Mouse (Mus musculus): Measurements from ENCODE around the gene Nr5a1. TPM values are rescaled to one million over a fixed set of nuclear protein-coding genes. Genes with fewer than 3 reads are reported as not detected.
A peak's percentile ranks its signal among the peaks of the same experiment; 100 is the strongest.

Gene Nr5a1
- polyA plus RNA-seq, 1 experiment from 2014 or later: 0.21 TPM

- H3K36me3 ChIP-seq (ENCODE audit: control insufficient read depth, insufficient read depth, low read length): no peaks in the 10 kb centered on the region
These were observed 35.4 kb downstream of the Nr5a1 start for GRCm38 (mm10) chr2:38678947-38679346.

GRCm38 (mm10) chr2:38675366-38675969, 38.9 kb downstream of the Nr5a1 start:
- H3K4me2 ChIP-seq (ENCODE audit: low read depth, low read length): no peak overlapping the region
- H3K36me3 ChIP-seq (ENCODE audit: control insufficient read depth, insufficient read depth, low read length): no peaks in the 10 kb centered on the region
- 65% methylated on average over 9 of the region's 9 CpGs for WGBS
- no peak overlapping the region for H3K4me3 ChIP-seq (ENCODE audit: low read depth, low read length)
- H3K9me3 ChIP-seq (ENCODE audit: control insufficient read depth, low read length): no peaks in the 10 kb centered on the region
- ATAC-seq (ENCODE audit: low read depth) (peak; percentile 30; the same call in 1 of the 2 replicates), DNase-seq (ENCODE audit: low spot score) (no peak)
- no peaks in the 10 kb centered on the region for H3K4me1 ChIP-seq (ENCODE audit: control insufficient read depth, insufficient read depth, low read length)
- no peaks in the 10 kb centered on the region; the same call in 1 of the 2 replicates for H3K27me3 ChIP-seq (replicated peaks; ENCODE audit: control insufficient read depth, insufficient read depth, low read length)
- H3K9ac ChIP-seq (ENCODE audit: low read depth, low read length): no peak overlapping the region
- H3K27ac ChIP-seq (replicated peaks; ENCODE audit: low read depth, low read length): no peak overlapping the region

More at GRCm38 (mm10) chr2:38678947-38679346, 35.4 kb downstream of the Nr5a1 start:
- no peak overlapping the region for H3K4me3 ChIP-seq (ENCODE audit: low read depth, low read length)
- H3K27me3 ChIP-seq (replicated peaks; ENCODE audit: control insufficient read depth, insufficient read depth, low read length): no peaks in the 10 kb centered on the region
- H3K9ac ChIP-seq (ENCODE audit: low read depth, low read length): no peak overlapping the region
- no peak overlapping the region for H3K4me2 ChIP-seq (ENCODE audit: low read depth, low read length)
- ATAC-seq (ENCODE audit: low read depth) (no peak), DNase-seq (ENCODE audit: low spot score) (no peak)
- H3K27ac ChIP-seq (replicated peaks; ENCODE audit: low read depth, low read length): no peak overlapping the region
- no peaks in the 10 kb centered on the region for H3K4me1 ChIP-seq (ENCODE audit: control insufficient read depth, insufficient read depth, low read length)
- no peaks in the 10 kb centered on the region for H3K9me3 ChIP-seq (ENCODE audit: control insufficient read depth, low read length)

- DNase-seq (ENCODE audit: low spot score) (no peak), ATAC-seq (ENCODE audit: low read depth) (no peak)
- H3K27me3 ChIP-seq (replicated peaks; ENCODE audit: control insufficient read depth, insufficient read depth, low read length): peaks cover 4% of the 10 kb centered on the region; the same call in 1 of the 2 replicates
- H3K4me1 ChIP-seq (ENCODE audit: control insufficient read depth, insufficient read depth, low read length): no peaks in the 10 kb centered on the region
- H3K4me2 ChIP-seq (ENCODE audit: low read depth, low read length): no peak overlapping the region
- no peak overlapping the region for H3K27ac ChIP-seq (replicated peaks; ENCODE audit: low read depth, low read length)
- 59% methylated on average over 3 of the region's 11 CpGs for WGBS
- no peak overlapping the region for H3K4me3 ChIP-seq (ENCODE audit: low read depth, low read length)
- no peaks in the 10 kb centered on the region for H3K36me3 ChIP-seq (ENCODE audit: control insufficient read depth, insufficient read depth, low read length)
- no peak overlapping the region for H3K9ac ChIP-seq (ENCODE audit: low read depth, low read length)
- H3K9me3 ChIP-seq (ENCODE audit: control insufficient read depth, low read length): no peaks in the 10 kb centered on the region
These were observed 41.8 kb downstream of the Nr5a1 start for GRCm38 (mm10) chr2:38672496-38672895.

- Histone ChIP-seq H3K9me3 (ENCODE audit: control insufficient read depth, low read length) (no peaks in the 10 kb centered on the region), H3K4me1 (ENCODE audit: control insufficient read depth, insufficient read depth, low read length) (no peaks in the 10 kb centered on the region), H3K9ac (ENCODE audit: low read depth, low read length) (no peak overlapping the region), H3K27ac (replicated peaks; ENCODE audit: low read depth, low read length) (no peak overlapping the region), H3K4me3 (ENCODE audit: low read depth, low read length) (0 out of 2 replicates have a peak overlapping the region, but pooled peaks have one; percentile 4), H3K4me2 (ENCODE audit: low read depth, low read length) (peak overlapping the region; percentile 36), H3K36me3 (ENCODE audit: control insufficient read depth, insufficient read depth, low read length) (no peaks in the 10 kb centered on the region), H3K27me3 (replicated peaks; ENCODE audit: control insufficient read depth, insufficient read depth, low read length) (peaks cover 4% of the 10 kb centered on the region; the same call in 1 of the 2 replicates)
- DNase-seq (ENCODE audit: low spot score): peak; percentile 61
- peak; percentile 93 for ATAC-seq (ENCODE audit: low read depth)
- 10% methylated on average over 17 of the region's 17 CpGs for WGBS
These were observed 45.4 kb downstream of the Nr5a1 start for GRCm38 (mm10) chr2:38668802-38669580.

- Histone ChIP-seq H3K4me3 (ENCODE audit: low read depth, low read length) (no peak overlapping the region), H3K4me2 (ENCODE audit: low read depth, low read length) (no peak overlapping the region), H3K4me1 (ENCODE audit: control insufficient read depth, insufficient read depth, low read length) (no peaks in the 10 kb centered on the region), H3K36me3 (ENCODE audit: control insufficient read depth, insufficient read depth, low read length) (no peaks in the 10 kb centered on the region), H3K27me3 (replicated peaks; ENCODE audit: control insufficient read depth, insufficient read depth, low read length) (0 out of 2 replicates have a peak, but pooled peaks cover 4% of the 10 kb centered on the region), H3K9me3 (ENCODE audit: control insufficient read depth, low read length) (no peaks in the 10 kb centered on the region), H3K9ac (ENCODE audit: low read depth, low read length) (no peak overlapping the region), H3K27ac (replicated peaks; ENCODE audit: low read depth, low read length) (no peak overlapping the region)
- WGBS: 3% methylated on average over 1 of the region's 1 CpGs
- DNase-seq (ENCODE audit: low spot score) (no peak), ATAC-seq (ENCODE audit: low read depth) (no peak)
These were observed 52.9 kb downstream of the Nr5a1 start for GRCm38 (mm10) chr2:38661398-38661797.

- Histone ChIP-seq H3K36me3 (ENCODE audit: control insufficient read depth, insufficient read depth, low read length) (no peaks in the 10 kb centered on the region), H3K4me1 (ENCODE audit: control insufficient read depth, insufficient read depth, low read length) (no peaks in the 10 kb centered on the region), H3K4me3 (ENCODE audit: low read depth, low read length) (peak overlapping the region; percentile 39), H3K4me2 (ENCODE audit: low read depth, low read length) (peak overlapping the region; percentile 55), H3K27ac (replicated peaks; ENCODE audit: low read depth, low read length) (no peak overlapping the region), H3K27me3 (replicated peaks; ENCODE audit: control insufficient read depth, insufficient read depth, low read length) (0 out of 2 replicates have a peak, but pooled peaks cover 4% of the 10 kb centered on the region), H3K9me3 (ENCODE audit: control insufficient read depth, low read length) (no peaks in the 10 kb centered on the region), H3K9ac (ENCODE audit: low read depth, low read length) (peak overlapping the region; percentile 56)
- DNase-seq (ENCODE audit: low spot score) (peak; percentile 83), ATAC-seq (ENCODE audit: low read depth) (peak; percentile 97)
- 2% methylated on average over 17 of the region's 25 CpGs for WGBS
These were observed 56.0 kb downstream of the Nr5a1 start for GRCm38 (mm10) chr2:38658338-38658836.

- Histone ChIP-seq H3K9ac (ENCODE audit: low read depth, low read length) (no peak overlapping the region), H3K9me3 (ENCODE audit: control insufficient read depth, low read length) (no peaks in the 10 kb centered on the region), H3K27ac (replicated peaks; ENCODE audit: low read depth, low read length) (no peak overlapping the region), H3K4me3 (ENCODE audit: low read depth, low read length) (no peak overlapping the region), H3K27me3 (replicated peaks; ENCODE audit: control insufficient read depth, insufficient read depth, low read length) (0 out of 2 replicates have a peak, but pooled peaks cover 4% of the 10 kb centered on the region), H3K36me3 (ENCODE audit: control insufficient read depth, insufficient read depth, low read length) (no peaks in the 10 kb centered on the region), H3K4me2 (ENCODE audit: low read depth, low read length) (no peak overlapping the region), H3K4me1 (ENCODE audit: control insufficient read depth, insufficient read depth, low read length) (no peaks in the 10 kb centered on the region)
- WGBS: 79% methylated on average over 2 of the region's 2 CpGs
- no peak for ATAC-seq (ENCODE audit: low read depth)
- no peak for DNase-seq (ENCODE audit: low spot score)
These were observed 60.6 kb downstream of the Nr5a1 start for GRCm38 (mm10) chr2:38653694-38654093.

GRCm38 (mm10) chr2:38653293-38653619, 61.1 kb downstream of the Nr5a1 start:
- DNase-seq (ENCODE audit: low spot score) (no peak), ATAC-seq (ENCODE audit: low read depth) (no peak)
- H3K9ac ChIP-seq (ENCODE audit: low read depth, low read length): no peak overlapping the region
- no peak overlapping the region for H3K27ac ChIP-seq (replicated peaks; ENCODE audit: low read depth, low read length)
- H3K27me3 ChIP-seq (replicated peaks; ENCODE audit: control insufficient read depth, insufficient read depth, low read length): 0 out of 2 replicates have a peak, but pooled peaks cover 4% of the 10 kb centered on the region
- no peak overlapping the region for H3K4me3 ChIP-seq (ENCODE audit: low read depth, low read length)
- no peaks in the 10 kb centered on the region for H3K9me3 ChIP-seq (ENCODE audit: control insufficient read depth, low read length)
- no peak overlapping the region for H3K4me2 ChIP-seq (ENCODE audit: low read depth, low read length)
- no peaks in the 10 kb centered on the region for H3K36me3 ChIP-seq (ENCODE audit: control insufficient read depth, insufficient read depth, low read length)
- 87% methylated on average over 5 of the region's 5 CpGs for WGBS
- H3K4me1 ChIP-seq (ENCODE audit: control insufficient read depth, insufficient read depth, low read length): no peaks in the 10 kb centered on the region

All from embryonic facial prominence, embryonic 14.5 days (tissue).